Mouse (Mus musculus) MEL (cell line): ENCODE measurements at regions not wholly inside any gene's neighbourhood (a gene's known extent, or its start where the extent isn't known, plus 50 kb on each side); places are given as distances from the start of the nearest gene placed in this dataset.

Source experiments
- CTCF ChIP-seq, 3 experiments: IDR thresholded peaks in 2 of 3; conservative IDR thresholded peaks in 1 of 3; 2 replicates each; pipeline ENCODE4 v1.5.1; 2011 to 2012; ENCODE audit warnings: low read length in 3 of 3, low read depth in 2 of 3, mild to moderate bottlenecking in 2 of 3, improper control_type of control experiment in 1 of 3, inconsistent platforms in 1 of 3, mixed read lengths in 1 of 3, moderate library complexity in 1 of 3; ENCODE audit not compliant: control insufficient read depth in 1 of 3, insufficient read depth in 1 of 3, poor library complexity in 1 of 3, severe bottlenecking in 1 of 3
- ELF1 ChIP-seq: IDR thresholded peaks from 2 replicates; pipeline ENCODE4 v1.6.1; 2014; ENCODE audit warnings: low read depth, mild to moderate bottlenecking, inconsistent platforms, low read length, improper control_type of control experiment, moderate library complexity
- GATA1 ChIP-seq: IDR thresholded peaks from 2 replicates; pipeline ENCODE4 v1.6.1; 2011; ENCODE audit warnings: low read depth, low read length, improper control_type of control experiment
- JUND ChIP-seq: IDR thresholded peaks from 2 replicates; pipeline ENCODE4 v1.6.1; 2011; ENCODE audit warnings: low read depth, mild to moderate bottlenecking, improper control_type of control experiment, low read length
- KAT2A ChIP-seq: conservative IDR thresholded peaks from 2 replicates; pipeline ENCODE4 v1.6.1; 2012; ENCODE audit warnings: low read depth, low read length, improper control_type of control experiment, inconsistent platforms
- MEF2A ChIP-seq: IDR thresholded peaks from 2 replicates; pipeline ENCODE4 v1.6.1; 2014; ENCODE audit warnings: low read depth, mild to moderate bottlenecking, inconsistent platforms, low read length, improper control_type of control experiment; ENCODE audit not compliant: poor library complexity, insufficient replicate concordance, severe bottlenecking; ENCODE audit errors: extremely low read depth
- MXI1 ChIP-seq: IDR thresholded peaks from 2 replicates; pipeline ENCODE4 v1.6.1; 2011; ENCODE audit warnings: mild to moderate bottlenecking, low read depth, low read length, improper control_type of control experiment
- POLR2A ChIP-seq, 2 experiments: IDR thresholded peaks; 2 replicates each; pipeline ENCODE4 v1.6.1; 2011 to 2012; ENCODE audit warnings: low read length in 2 of 2, mild to moderate bottlenecking in 2 of 2, control low read depth in 1 of 2, improper control_type of control experiment in 1 of 2, low read depth in 1 of 2, moderate library complexity in 1 of 2; ENCODE audit not compliant: control insufficient read depth in 1 of 2, insufficient read depth in 1 of 2, poor library complexity in 1 of 2
- RAD21 ChIP-seq: IDR thresholded peaks from 2 replicates; pipeline ENCODE4 v1.6.1; 2011; ENCODE audit warnings: mild to moderate bottlenecking, low read depth, low read length, improper control_type of control experiment
- TAL1 ChIP-seq: IDR thresholded peaks from 2 replicates; pipeline ENCODE4 v1.6.1; 2012; ENCODE audit warnings: mild to moderate bottlenecking, inconsistent platforms, low read length, moderate library complexity, mixed read lengths
- ZC3H11A ChIP-seq: IDR thresholded peaks from 2 replicates; pipeline ENCODE4 v1.6.1; 2012; ENCODE audit warnings: low read depth, mild to moderate bottlenecking, inconsistent platforms, low read length, improper control_type of control experiment
- ZMIZ1 ChIP-seq: IDR thresholded peaks from 2 replicates; pipeline ENCODE4 v1.6.1; 2012; ENCODE audit warnings: low read depth, mild to moderate bottlenecking, inconsistent platforms, low read length, improper control_type of control experiment, moderate library complexity
- ZNF384 ChIP-seq: IDR thresholded peaks from 2 replicates; pipeline ENCODE4 v1.6.1; 2012; ENCODE audit warnings: low read depth, mild to moderate bottlenecking, inconsistent platforms, low read length, improper control_type of control experiment

DNA sequence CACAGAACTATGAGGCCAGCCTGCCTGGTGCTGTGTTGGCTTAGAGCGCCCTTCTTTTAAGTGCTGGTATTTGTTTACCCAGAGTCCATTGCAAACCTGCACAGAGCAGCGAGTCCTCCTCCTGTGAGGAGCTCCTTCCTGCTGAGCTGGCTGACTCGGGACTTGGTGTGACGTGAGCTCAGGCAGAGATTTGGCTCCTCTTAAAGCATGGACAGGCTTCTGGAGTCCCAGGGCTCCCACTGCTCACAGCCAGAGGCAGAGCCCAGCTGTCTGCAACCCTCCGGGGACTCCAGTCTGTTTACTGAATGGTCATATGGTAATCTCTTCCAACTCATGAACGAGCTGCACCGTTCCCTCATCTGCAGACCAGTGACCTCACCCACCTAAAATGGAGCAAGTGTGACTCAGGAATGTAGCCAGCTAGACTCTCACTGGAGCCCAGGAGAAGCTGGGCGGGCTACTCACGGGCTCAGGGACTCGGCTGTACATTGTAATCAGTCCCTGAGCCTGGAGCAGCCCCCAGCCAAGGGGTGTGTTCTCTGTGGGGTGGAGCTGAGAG lies 715.6 kb upstream of the Car8 start:
- TF ChIP-seq MXI1: no peak
- TF ChIP-seq TAL1: no peak
- no peak for TF ChIP-seq GATA1
- TF ChIP-seq POLR2A (IDR thresholded peaks at IDR 0.05; ENCODE audit: control insufficient read depth in 1 of 2, insufficient read depth in 1 of 2, low read depth in 1 of 2, low read length in 2 of 2, poor library complexity in 1 of 2): no peak
- TF ChIP-seq RAD21: no peak
- TF ChIP-seq KAT2A: no peak
- TF ChIP-seq CTCF (IDR thresholded peaks at IDR 0.05 in 2 of 3, conservative IDR thresholded peaks at IDR 0.05 in 1 of 3; ENCODE audit: control insufficient read depth in 1 of 3, insufficient read depth in 1 of 3, low read depth in 2 of 3, low read length in 3 of 3, poor library complexity in 1 of 3, severe bottlenecking in 1 of 3): no peak
- no peak for TF ChIP-seq ZMIZ1
- TF ChIP-seq ZC3H11A: no peak
- TF ChIP-seq JUND: no peak
- TF ChIP-seq ELF1: no peak
- no peak for TF ChIP-seq ZNF384
- TF ChIP-seq MEF2A: no peak
